Mouse (Mus musculus): ENCODE measurements around the gene Gm20388.
"Not testable (repeated sequence)": the region's sequence is repeated elsewhere in the genome, so short reads cannot be mapped to it uniquely, and the experiment has no call there.

Gene Gm20388

GRCm38 (mm10) chr8:123630841-123631251 is 3720.2 kb downstream of the Gm20388 start:
- DNase-seq (ENCODE audit: low spot score), result no peak

GRCm38 (mm10) chr8:123631746-123632145 is 3721.1 kb downstream of the Gm20388 start:
- DNase-seq (ENCODE audit: low spot score), result not testable (repeated sequence)

- DNase-seq (ENCODE audit: low spot score), result no peak
Measured at GRCm38 (mm10) chr8:123632257-123632656, 3721.6 kb downstream of the Gm20388 start.

- DNase-seq (ENCODE audit: low spot score), result no peak
Measured at GRCm38 (mm10) chr8:123633801-123634200, 3723.2 kb downstream of the Gm20388 start.

GRCm38 (mm10) chr8:123634395-123635131 is 3723.9 kb downstream of the Gm20388 start:
- no peak for DNase-seq (ENCODE audit: low spot score)

- no peak for DNase-seq (ENCODE audit: low spot score)
Measured at GRCm38 (mm10) chr8:123635671-123636070, 3725.0 kb downstream of the Gm20388 start.

- peak; percentile 91 for DNase-seq (ENCODE audit: low spot score)
Measured at GRCm38 (mm10) chr8:123643330-123644051, 3732.8 kb downstream of the Gm20388 start.

GRCm38 (mm10) chr8:123645229-123645628 is 3734.6 kb downstream of the Gm20388 start:
- DNase-seq (ENCODE audit: low spot score), result no peak

- DNase-seq (ENCODE audit: low spot score), result no peak
Measured at GRCm38 (mm10) chr8:123648245-123649170, 3737.9 kb downstream of the Gm20388 start.

GRCm38 (mm10) chr8:123649483-123649882 is 3738.8 kb downstream of the Gm20388 start:
- no peak for DNase-seq (ENCODE audit: low spot score)

GRCm38 (mm10) chr8:123651390-123652098 is 3740.9 kb downstream of the Gm20388 start:
- DNase-seq (ENCODE audit: low spot score), result no peak

GRCm38 (mm10) chr8:123652641-123653040 is 3742.0 kb downstream of the Gm20388 start:
- DNase-seq (ENCODE audit: low spot score), result peak; percentile 34

GRCm38 (mm10) chr8:123653308-123653993 is 3742.8 kb downstream of the Gm20388 start, which contains the start of gene Rhou:
TSS of gene Rhou (plus strand) at chr8:123653929.
- DNase-seq (ENCODE audit: low spot score), result peak; percentile 94

- peak; percentile 61 for DNase-seq (ENCODE audit: low spot score)
Measured at GRCm38 (mm10) chr8:123653994-123654569, 3743.4 kb downstream of the Gm20388 start.

GRCm38 (mm10) chr8:123654763-123655162 is 3744.1 kb downstream of the Gm20388 start:
- peak; percentile 30 for DNase-seq (ENCODE audit: low spot score)

GRCm38 (mm10) chr8:123655351-123655779 is 3744.7 kb downstream of the Gm20388 start:
- peak; percentile 30 for DNase-seq (ENCODE audit: low spot score)

- no peak for DNase-seq (ENCODE audit: low spot score)
Measured at GRCm38 (mm10) chr8:123657826-123658225, 3747.2 kb downstream of the Gm20388 start.

- DNase-seq (ENCODE audit: low spot score), result no peak
Measured at GRCm38 (mm10) chr8:123659469-123660057, 3748.9 kb downstream of the Gm20388 start.

- DNase-seq (ENCODE audit: low spot score), result no peak
Measured at GRCm38 (mm10) chr8:123661515-123661914, 3750.9 kb downstream of the Gm20388 start.

GRCm38 (mm10) chr8:123665580-123665979 is 3754.9 kb downstream of the Gm20388 start:
- DNase-seq (ENCODE audit: low spot score), result no peak

Data from retina, embryonic 14.5 days (tissue).